Mouse (Mus musculus) C2C12 (cell line): ENCODE measurements around the gene Cptp.

Experiments used
- CEBPB ChIP-seq: IDR thresholded peaks from one replicate; pipeline ENCODE4 v1.6.1; 2011; ENCODE audit warnings: low read depth, mild to moderate bottlenecking, control low read depth, moderate library complexity
- CTCF ChIP-seq: IDR thresholded peaks from one replicate; pipeline ENCODE4 v1.5.1; 2011; ENCODE audit not compliant: control insufficient read depth, insufficient read depth, insufficient read length
- MAX ChIP-seq: IDR thresholded peaks from one replicate; pipeline ENCODE4 v1.6.1; 2011; ENCODE audit warnings: mild to moderate bottlenecking, control low read depth
- USF1 ChIP-seq: IDR thresholded peaks from one replicate; pipeline ENCODE4 v1.6.1; 2011; ENCODE audit warnings: low read depth, mild to moderate bottlenecking, control low read depth, moderate library complexity

DNA sequence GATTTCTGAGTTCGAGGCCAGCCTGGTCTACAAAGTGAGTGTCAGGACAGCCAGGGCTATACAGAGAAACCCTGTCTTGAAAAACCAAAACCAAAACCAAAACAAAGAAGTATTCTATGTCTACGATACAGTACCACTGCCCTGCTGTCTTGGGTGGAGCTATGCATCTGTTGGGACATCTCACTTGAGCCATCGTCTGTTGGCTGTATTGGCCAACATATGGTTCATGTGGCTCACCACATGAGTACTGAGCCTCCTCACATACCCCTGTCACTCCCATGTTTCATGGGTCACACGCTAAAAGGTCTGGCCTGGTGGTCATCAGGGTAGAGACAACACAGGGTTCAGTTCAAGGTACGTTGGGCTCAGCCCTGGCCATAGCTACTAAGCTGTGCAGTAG, 17.1 kb upstream of the Cptp start:
- TF ChIP-seq CTCF = no peak
- TF ChIP-seq USF1 = no peak
- TF ChIP-seq CEBPB = no peak
- no peak for TF ChIP-seq MAX
